Mouse (Mus musculus) thymus, adult 2 months (tissue): Measurements from ENCODE around the gene Gkn2. TPM values are rescaled to one million over a fixed set of nuclear protein-coding genes. Genes with fewer than 3 reads are reported as not detected.
A peak's percentile ranks its signal among the peaks of the same experiment; 100 is the strongest.

Source experiments
- DNase-seq: peaks from one replicate; pipeline ENCODE4 v3.0.0; 2021
- H3K27ac ChIP-seq: fragments of 200-500 bp; 2 replicates; pipeline ENCODE4 v1.5.1; 2012; ENCODE audit warnings: low read length, control low read depth; ENCODE audit not compliant: control insufficient read depth, insufficient read depth
- H3K27me3 ChIP-seq: fragments of 200-500 bp; 2 replicates; pipeline ENCODE4 v1.6.1; 2012; ENCODE audit warnings: mild to moderate bottlenecking, low read length, moderate library complexity, mixed read lengths; ENCODE audit not compliant: control insufficient read depth, insufficient read depth
- H3K36me3 ChIP-seq: fragments of 200-500 bp; 2 replicates; pipeline ENCODE4 v1.6.1; 2012; ENCODE audit warnings: mild to moderate bottlenecking, low read length, moderate library complexity; ENCODE audit not compliant: control insufficient read depth, insufficient read depth
- H3K4me1 ChIP-seq: fragments of 200-500 bp; replicated peaks from 2 replicates; pipeline ENCODE4 v1.6.1; 2012; ENCODE audit warnings: low read length; ENCODE audit not compliant: control insufficient read depth, insufficient read depth
- H3K4me3 ChIP-seq: fragments of 200-500 bp; 2 replicates; pipeline ENCODE4 v1.5.1; 2012; ENCODE audit warnings: mild to moderate bottlenecking, low read length, control low read depth, moderate library complexity; ENCODE audit not compliant: control insufficient read depth, insufficient read depth
- CTCF ChIP-seq: fragments of 200-500 bp; IDR thresholded peaks from 2 replicates; pipeline ENCODE4 v1.5.1; 2012; ENCODE audit warnings: mild to moderate bottlenecking, control low read depth, low read length, moderate library complexity, borderline replicate concordance; ENCODE audit not compliant: control insufficient read depth, poor library complexity, insufficient read depth; ENCODE audit errors: extremely low read depth
- POLR2A ChIP-seq: fragments of 200-500 bp; IDR thresholded peaks from 2 replicates; pipeline ENCODE4 v1.6.1; 2012; ENCODE audit warnings: mild to moderate bottlenecking, low read length, control low read depth, moderate library complexity; ENCODE audit not compliant: control insufficient read depth, poor library complexity, insufficient read depth; ENCODE audit errors: extremely low read depth
- WGBS: fragments of 180-500 bp; shearing (Covaris S2); methylation state at CpG from one replicate; pipeline ENCODE4 v1.1.7; 2018; 5-methylcytosine and 5-hydroxymethylcytosine counted together
- polyA plus RNA-seq: library from polyadenylated mRNA; depleted of rRNA; stranded (reverse); fragments of >200 nt; gene quantifications from 2 replicates; pipeline ENCODE4 v1.2.3, GENCODE M21; 2012

The Gkn2 gene
- polyA plus RNA-seq, 1 experiment = 0.40 TPM

GRCm38 (mm10) chr6:87335091-87335934 is 37.8 kb upstream of the Gkn2 start, which contains the start of gene Antxr1:
Gene Antxr1 (minus strand): TSS chr6:87335821.
- Histone ChIP-seq H3K27ac (no peak within 1 kb of the TSS), H3K27me3 (peaks cover 7% of the 10 kb centered on the region; the same call in 1 of the 2 replicates), H3K4me3 (peak within 1 kb of the TSS; percentile 28), H3K4me1 (peaks cover 5% of the 10 kb centered on the region), H3K36me3 (no peaks in the 10 kb centered on the region)
- DNase-seq = peak; percentile 30
- WGBS = 1% methylated on average over 54 of the region's 54 CpGs
- TF ChIP-seq CTCF = no peak
- TF ChIP-seq POLR2A = no peak

GRCm38 (mm10) chr6:87335935-87336295 is 37.2 kb upstream of the Gkn2 start:
- no peaks in the 10 kb centered on the region for H3K36me3 ChIP-seq
- no peak overlapping the region for H3K27ac ChIP-seq
- peaks cover 7% of the 10 kb centered on the region; the same call in 1 of the 2 replicates for H3K27me3 ChIP-seq
- H3K4me1 ChIP-seq = peaks cover 5% of the 10 kb centered on the region
- no peak overlapping the region for H3K4me3 ChIP-seq
- no peak for DNase-seq
- WGBS = 40% methylated on average over 6 of the region's 6 CpGs
- no peak for TF ChIP-seq POLR2A
- TF ChIP-seq CTCF = no peak

GRCm38 (mm10) chr6:87350829-87351228 is 22.3 kb upstream of the Gkn2 start, which contains the start of gene Gkn1:
Gene Gkn1 (minus strand): TSS chr6:87350942.
- no peak for TF ChIP-seq CTCF
- no peak for TF ChIP-seq POLR2A
- no peaks in the 10 kb centered on the region for H3K4me1 ChIP-seq
- DNase-seq = no peak
- no peaks in the 10 kb centered on the region for H3K36me3 ChIP-seq
- no peaks in the 10 kb centered on the region for H3K27me3 ChIP-seq
- H3K4me3 ChIP-seq = no peak within 1 kb of the TSS
- WGBS = 96% methylated on average over 8 of the region's 8 CpGs
- no peak within 1 kb of the TSS for H3K27ac ChIP-seq

- no peaks in the 10 kb centered on the region for H3K4me1 ChIP-seq
- WGBS = 95% methylated on average over 5 of the region's 5 CpGs
- no peaks in the 10 kb centered on the region for H3K27me3 ChIP-seq
- H3K4me3 ChIP-seq = no peak overlapping the region
- TF ChIP-seq CTCF (no peak), POLR2A (no peak)
- no peak for DNase-seq
- H3K36me3 ChIP-seq = no peaks in the 10 kb centered on the region
- H3K27ac ChIP-seq = no peak overlapping the region
Observed at GRCm38 (mm10) chr6:87354441-87354840, 18.7 kb upstream of the Gkn2 start.

GRCm38 (mm10) chr6:87369223-87369622 is 3.9 kb upstream of the Gkn2 start:
- no peak for DNase-seq
- Histone ChIP-seq H3K27ac (no peak overlapping the region), H3K27me3 (no peaks in the 10 kb centered on the region), H3K4me3 (no peak overlapping the region), H3K36me3 (no peaks in the 10 kb centered on the region), H3K4me1 (no peaks in the 10 kb centered on the region)
- TF ChIP-seq POLR2A (no peak), CTCF (no peak)
- WGBS = 94% methylated on average over 5 of the region's 5 CpGs

GRCm38 (mm10) chr6:87383926-87384691 is 11.0 kb downstream of the Gkn2 start:
- TF ChIP-seq CTCF = no peak
- TF ChIP-seq POLR2A = no peak
- no peak for DNase-seq

GRCm38 (mm10) chr6:87384761-87385160 is 11.6 kb downstream of the Gkn2 start:
- TF ChIP-seq CTCF (no peak), POLR2A (no peak)
- DNase-seq = no peak
- H3K27ac ChIP-seq = no peak overlapping the region
- H3K36me3 ChIP-seq = no peaks in the 10 kb centered on the region
- no peak overlapping the region for H3K4me3 ChIP-seq
- 70% methylated on average over 6 of the region's 6 CpGs for WGBS
- no peaks in the 10 kb centered on the region for H3K27me3 ChIP-seq
- H3K4me1 ChIP-seq = no peaks in the 10 kb centered on the region; the same call in 1 of the 2 replicates

More at GRCm38 (mm10) chr6:87383926-87384691, 11.0 kb downstream of the Gkn2 start:
- H3K27me3 ChIP-seq = no peaks in the 10 kb centered on the region
- no peak overlapping the region for H3K4me3 ChIP-seq
- no peaks in the 10 kb centered on the region for H3K36me3 ChIP-seq
- WGBS = 18% methylated on average over 24 of the region's 24 CpGs
- no peaks in the 10 kb centered on the region; the same call in 1 of the 2 replicates for H3K4me1 ChIP-seq
- no peak overlapping the region for H3K27ac ChIP-seq
